Mouse (Mus musculus) E14TG2a.4 (cell line): ENCODE results near the gene Smim24.

Source experiments
- CTCF ChIP-seq: conservative IDR thresholded peaks from 2 replicates; pipeline ENCODE4 v1.5.1; 2014; ENCODE audit warnings: low read length
- NANOG ChIP-seq: IDR thresholded peaks from 2 replicates; pipeline ENCODE4 v1.6.1; 2014; ENCODE audit warnings: borderline replicate concordance, low read length, mixed read lengths
- POU5F1 ChIP-seq: IDR thresholded peaks from 2 replicates; pipeline ENCODE4 v1.6.1; 2014; ENCODE audit warnings: low read length, borderline replicate concordance

GRCm38 (mm10) chr10:81365672-81366476 is 27.0 kb upstream of the Smim24 start, which contains the start of gene 4930404N11Rik:
- TF ChIP-seq CTCF (no peak), NANOG (no peak), POU5F1 (no peak)
